Mouse (Mus musculus) hindbrain, embryonic 10.5 days (tissue): ENCODE data around the gene Pip5k1b. TPM values are rescaled to one million over a fixed set of nuclear protein-coding genes. Genes with fewer than 3 reads are reported as not detected.

Experiments used
- DNase-seq: peaks from one replicate; pipeline ENCODE4 v3.0.0-alpha.2; 2017; ENCODE audit warnings: low spot score
- H3K27ac ChIP-seq: fragments of 300-500 bp; sonication (generic); 2 replicates; pipeline ENCODE4 v1.5.1; 2016; ENCODE audit warnings: mild to moderate bottlenecking, moderate library complexity
- H3K27me3 ChIP-seq: fragments of 300-500 bp; sonication (generic); 2 replicates; pipeline ENCODE4 v1.6.1; 2016; ENCODE audit warnings: mild to moderate bottlenecking; ENCODE audit not compliant: poor library complexity, insufficient read depth, severe bottlenecking
- H3K36me3 ChIP-seq: fragments of 300-500 bp; sonication (generic); 2 replicates; pipeline ENCODE4 v1.6.1; 2016; ENCODE audit warnings: mild to moderate bottlenecking, moderate library complexity
- H3K4me1 ChIP-seq: fragments of 300-500 bp; sonication (generic); replicated peaks from 2 replicates; pipeline ENCODE4 v1.6.1; 2016; ENCODE audit warnings: mild to moderate bottlenecking
- H3K4me3 ChIP-seq: fragments of 300-500 bp; sonication (generic); 2 replicates; pipeline ENCODE4 v1.5.1; 2016; ENCODE audit warnings: mild to moderate bottlenecking, moderate library complexity
- H3K9me3 ChIP-seq: fragments of 300-500 bp; sonication (generic); 2 replicates; pipeline ENCODE4 v1.6.1; 2016; ENCODE audit warnings: mild to moderate bottlenecking, moderate library complexity
- WGBS: fragments of 180-500 bp; shearing (Covaris S2); methylation state at CpG from one replicate; pipeline ENCODE4 v1.1.7; 2016; 5-methylcytosine and 5-hydroxymethylcytosine counted together
- polyA plus RNA-seq: library from polyadenylated mRNA; unstranded; fragments of >200 nt; fragmentation: Nextera tagmentation; extraction: Ambion mirVana; gene quantifications from 2 replicates; pipeline ENCODE4 v1.2.1, GENCODE M21; 2016

Pip5k1b gene
- polyA plus RNA-seq, 1 experiment from 2014 or later = 0.82 TPM

DNA sequence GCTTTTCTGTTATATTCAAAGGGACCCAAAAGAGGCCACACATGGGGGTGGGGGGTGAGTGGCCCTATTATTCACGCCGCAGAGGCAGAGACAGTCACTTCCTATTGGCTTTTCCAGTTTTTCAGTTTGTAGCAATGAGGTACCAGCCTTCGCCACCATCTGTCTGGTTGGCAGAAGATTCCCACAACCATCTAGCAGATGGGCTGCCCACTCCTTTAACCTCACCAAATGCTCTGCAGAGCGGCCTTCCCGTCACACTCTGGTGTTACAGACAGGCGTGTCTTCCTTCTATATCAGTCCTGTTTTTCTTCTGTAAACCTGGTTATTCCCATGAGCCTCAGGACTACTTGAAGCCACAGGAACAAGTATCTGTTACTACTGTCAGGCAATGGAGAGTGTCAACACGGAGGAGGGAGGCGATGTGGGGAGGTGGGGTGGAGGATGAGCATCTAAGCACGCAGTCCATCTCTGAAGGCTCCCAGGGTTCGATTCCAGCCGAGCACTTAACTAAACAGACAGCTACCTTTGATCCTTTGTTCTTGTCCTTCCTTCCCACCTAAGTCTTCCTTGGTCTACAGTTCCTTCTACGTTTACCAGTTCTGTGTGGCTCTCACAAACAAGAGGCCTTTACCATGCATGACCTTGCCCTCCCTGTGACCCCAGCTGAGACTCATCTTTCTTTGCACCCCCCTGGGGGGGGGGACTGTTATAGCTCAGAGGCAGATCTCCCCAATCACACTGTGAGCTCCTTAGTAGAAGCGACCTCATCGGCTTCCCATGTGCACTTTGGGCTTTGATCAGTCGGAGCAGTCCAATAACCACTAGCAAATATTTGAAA, 32.0 kb downstream of the Pip5k1b start:
- Histone ChIP-seq H3K27ac (no peak overlapping the region), H3K4me1 (peaks cover 13% of the 10 kb centered on the region; the same call in 1 of the 2 replicates), H3K36me3 (no peaks in the 10 kb centered on the region), H3K27me3 (no peaks in the 10 kb centered on the region), H3K4me3 (no peak overlapping the region), H3K9me3 (no peaks in the 10 kb centered on the region)
- DNase-seq = no peak
- WGBS = 79% methylated on average over 15 of the region's 15 CpGs

DNA sequence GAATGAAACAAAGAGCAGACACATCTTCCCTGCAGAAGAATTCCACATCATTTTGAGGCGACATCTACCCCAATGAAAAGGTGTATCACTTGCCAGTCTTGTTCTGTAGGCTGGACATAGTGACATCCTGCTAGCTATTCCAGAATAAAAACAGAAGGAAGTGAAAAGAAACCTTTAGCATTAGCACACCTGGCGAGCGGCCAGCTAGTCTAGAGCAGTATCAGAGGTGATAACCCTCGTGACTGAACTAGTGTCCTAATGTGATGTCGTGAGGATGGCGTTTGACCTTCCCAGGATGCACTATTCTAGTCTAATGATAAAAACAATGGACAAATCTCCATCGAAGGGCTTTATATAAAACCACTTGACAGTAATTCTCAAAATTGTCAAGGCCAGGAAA, 33.7 kb downstream of the Pip5k1b start:
- H3K36me3 ChIP-seq = no peaks in the 10 kb centered on the region
- H3K27me3 ChIP-seq = no peaks in the 10 kb centered on the region
- H3K27ac ChIP-seq = no peak overlapping the region
- peaks cover 13% of the 10 kb centered on the region; the same call in 1 of the 2 replicates for H3K4me1 ChIP-seq
- no peak overlapping the region for H3K4me3 ChIP-seq
- no peak for DNase-seq
- 92% methylated on average over 7 of the region's 7 CpGs for WGBS
- H3K9me3 ChIP-seq = no peaks in the 10 kb centered on the region

DNA sequence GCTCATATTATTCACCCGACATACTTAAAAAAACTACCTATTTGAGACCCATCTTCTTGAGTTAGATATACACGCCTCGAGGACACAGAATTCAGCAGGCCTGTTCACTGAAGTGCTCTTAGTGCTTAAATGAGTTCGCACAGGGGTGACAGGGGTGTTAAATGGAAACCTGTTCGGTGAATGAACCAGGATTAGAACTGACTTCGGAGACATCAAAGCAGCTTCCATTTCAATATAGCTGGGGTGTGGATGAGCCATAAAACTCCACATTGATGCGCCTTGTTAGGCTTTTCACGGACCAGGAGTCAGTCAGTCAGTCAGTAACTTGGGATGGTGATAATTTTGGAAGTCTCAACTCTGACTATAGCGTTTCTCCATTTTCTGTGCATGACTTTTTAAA, 34.5 kb downstream of the Pip5k1b start:
- H3K27me3 ChIP-seq = no peaks in the 10 kb centered on the region
- no peak for DNase-seq
- WGBS = 91% methylated on average over 9 of the region's 9 CpGs

DNA sequence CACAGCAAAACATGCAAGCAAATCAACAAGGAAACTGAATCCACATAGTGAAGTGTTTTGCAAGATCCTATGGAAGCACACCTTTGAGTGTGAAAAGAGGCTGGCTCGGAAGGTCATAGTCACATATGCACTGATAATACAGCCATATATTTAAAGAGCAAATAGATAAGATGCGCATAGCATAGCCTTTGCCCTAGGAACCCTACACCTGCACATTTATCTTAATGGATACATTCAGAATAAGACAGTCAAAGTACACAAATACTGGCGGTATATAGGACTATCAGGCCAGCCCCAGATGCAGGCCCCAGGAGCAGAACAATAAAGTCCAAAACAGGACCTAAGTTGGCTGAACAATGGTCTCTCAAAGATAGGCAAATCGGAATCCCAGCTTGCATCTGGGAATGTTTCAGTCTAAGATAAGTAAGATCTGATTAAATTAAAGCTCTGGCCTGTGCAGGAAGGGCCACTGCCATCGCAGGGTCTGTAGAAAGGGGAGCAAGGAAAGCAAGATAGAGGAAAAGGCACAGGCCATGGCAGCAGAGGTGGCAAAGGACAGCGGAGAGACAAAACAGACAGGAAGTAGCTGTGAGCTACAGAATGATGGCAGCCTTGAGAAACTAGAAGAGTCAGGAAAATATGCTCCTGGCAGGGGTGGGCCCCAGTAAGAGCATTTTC, 35.8 kb downstream of the Pip5k1b start:
- no peak for DNase-seq
- WGBS = 88% methylated on average over 6 of the region's 6 CpGs
- Histone ChIP-seq H3K4me1 (peaks cover 13% of the 10 kb centered on the region; the same call in 1 of the 2 replicates), H3K4me3 (no peak overlapping the region), H3K9me3 (no peaks in the 10 kb centered on the region), H3K27ac (no peak overlapping the region), H3K36me3 (no peaks in the 10 kb centered on the region), H3K27me3 (no peaks in the 10 kb centered on the region)

More for the DNA sequence above, 34.5 kb downstream of the Pip5k1b start:
- no peaks in the 10 kb centered on the region for H3K36me3 ChIP-seq
- no peaks in the 10 kb centered on the region for H3K9me3 ChIP-seq
- peaks cover 13% of the 10 kb centered on the region; the same call in 1 of the 2 replicates for H3K4me1 ChIP-seq
- H3K27ac ChIP-seq = no peak overlapping the region
- H3K4me3 ChIP-seq = no peak overlapping the region

DNA sequence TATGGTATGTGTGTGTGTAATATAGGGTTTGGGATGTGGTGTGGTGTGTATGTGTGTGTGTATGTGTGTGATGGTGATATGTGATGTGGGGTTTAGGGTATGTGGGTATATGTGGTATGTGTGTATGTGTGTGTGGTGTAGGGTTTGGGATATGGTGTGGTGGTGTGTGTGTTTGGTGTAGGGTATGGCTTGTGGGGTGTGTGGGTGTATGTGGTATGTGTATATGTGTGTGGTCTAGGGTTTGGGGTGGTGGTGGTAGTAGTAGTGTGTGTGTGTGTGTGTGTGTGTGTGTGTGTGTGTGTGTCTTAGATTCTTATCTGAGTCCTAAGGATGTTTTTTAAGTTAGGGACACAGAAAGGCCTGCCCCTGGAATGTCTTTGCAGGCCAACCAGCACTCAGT, 37.3 kb downstream of the Pip5k1b start:
- no peaks in the 10 kb centered on the region for H3K36me3 ChIP-seq
- no peak overlapping the region for H3K27ac ChIP-seq
- H3K4me1 ChIP-seq = peaks cover 3% of the 10 kb centered on the region; the same call in 1 of the 2 replicates
- DNase-seq = no peak
- H3K9me3 ChIP-seq = no peaks in the 10 kb centered on the region
- H3K27me3 ChIP-seq = no peaks in the 10 kb centered on the region
- H3K4me3 ChIP-seq = no peak overlapping the region

DNA sequence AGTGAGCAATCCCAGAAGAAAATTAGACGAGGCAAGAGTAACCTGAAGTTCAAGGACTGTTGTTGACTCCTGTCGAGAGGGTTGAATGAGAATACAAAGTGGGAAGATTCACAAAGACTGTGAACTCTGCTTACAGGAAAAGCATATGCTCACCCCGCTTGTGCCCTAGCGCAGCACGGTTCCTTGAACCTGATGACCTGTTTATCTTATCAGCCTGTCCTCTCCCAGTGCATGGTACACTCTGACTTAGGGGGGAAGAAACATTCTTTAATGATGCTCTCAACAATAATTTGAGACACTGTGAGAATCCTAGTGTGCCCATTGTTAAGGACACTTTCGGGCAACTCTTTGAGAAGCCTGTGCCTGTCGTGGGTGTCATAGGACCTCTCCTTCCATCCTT, 38.6 kb downstream of the Pip5k1b start:
- Histone ChIP-seq H3K4me3 (no peak overlapping the region), H3K9me3 (no peaks in the 10 kb centered on the region), H3K27ac (no peak overlapping the region), H3K4me1 (peaks cover 3% of the 10 kb centered on the region; the same call in 1 of the 2 replicates), H3K36me3 (no peaks in the 10 kb centered on the region), H3K27me3 (no peaks in the 10 kb centered on the region)
- 84% methylated on average over 7 of the region's 7 CpGs for WGBS
- DNase-seq = no peak

DNA sequence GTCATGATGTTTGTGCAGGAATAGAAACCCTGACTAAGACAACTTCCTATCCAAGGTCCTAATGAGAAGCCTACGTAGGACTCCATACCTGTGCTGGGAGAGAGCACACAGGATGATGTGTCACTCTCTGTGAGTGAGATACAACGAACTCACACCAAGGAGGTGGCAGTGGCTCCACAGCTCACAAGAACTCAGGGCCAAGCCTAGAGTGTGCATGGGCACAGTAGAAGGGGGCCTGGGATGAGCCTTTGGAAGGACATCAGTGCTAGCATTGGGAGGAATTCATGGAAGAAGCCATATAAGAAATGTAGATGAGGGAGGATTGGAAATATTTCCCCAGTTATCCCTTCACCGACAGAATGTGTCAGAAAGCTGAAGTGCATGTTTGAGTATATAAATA, 39.7 kb downstream of the Pip5k1b start:
- Histone ChIP-seq H3K27me3 (no peaks in the 10 kb centered on the region), H3K36me3 (no peaks in the 10 kb centered on the region), H3K4me1 (peaks cover 3% of the 10 kb centered on the region; the same call in 1 of the 2 replicates), H3K27ac (no peak overlapping the region), H3K4me3 (no peak overlapping the region), H3K9me3 (no peaks in the 10 kb centered on the region)
- 89% methylated on average over 3 of the region's 3 CpGs for WGBS
- no peak for DNase-seq

DNA sequence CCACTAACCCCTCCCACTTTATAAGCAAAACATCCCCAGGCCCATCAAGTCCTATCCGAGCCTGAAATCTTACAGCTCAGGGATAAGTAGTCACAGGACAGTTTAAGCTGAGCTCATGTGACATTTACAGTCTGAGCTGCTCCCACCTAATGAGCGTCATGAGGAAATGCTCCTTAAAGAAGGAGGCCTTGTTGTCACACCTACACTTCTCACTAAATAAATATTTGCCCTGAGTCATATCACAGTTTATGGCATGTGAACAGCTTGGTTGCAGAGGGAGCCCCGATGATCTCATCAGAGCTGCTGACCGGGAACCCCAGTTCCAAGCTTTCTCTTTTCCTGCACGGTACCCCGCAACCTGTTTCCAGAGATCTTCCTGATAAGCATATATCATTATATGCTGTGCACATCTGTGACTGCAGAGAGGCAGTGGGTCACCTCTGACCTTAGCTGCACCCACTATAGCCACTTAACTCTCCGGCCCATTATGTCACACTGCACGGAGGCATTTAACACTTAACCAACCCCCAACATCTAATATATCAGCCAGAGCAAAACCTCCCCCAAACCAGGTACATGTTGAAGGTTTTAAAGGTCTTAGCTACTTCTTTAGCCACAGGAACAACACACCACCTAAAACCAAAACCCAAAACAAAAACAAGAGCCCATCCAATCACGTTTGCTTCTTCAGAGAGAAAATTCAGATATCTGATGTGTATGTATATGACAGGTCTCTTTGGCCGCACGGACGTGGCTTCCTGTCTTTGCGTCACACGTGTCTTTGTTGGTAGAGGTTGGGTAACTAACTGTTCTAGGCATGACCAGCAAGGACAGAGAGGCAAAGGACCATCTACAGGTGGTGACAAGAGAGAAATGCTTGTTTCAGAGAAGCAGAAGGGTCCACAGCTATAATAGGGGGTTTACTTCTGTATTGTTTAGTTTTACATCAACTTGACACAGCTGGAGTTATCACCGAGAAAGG, 40.7 kb downstream of the Pip5k1b start:
- Histone ChIP-seq H3K27ac (no peak overlapping the region), H3K4me3 (no peak overlapping the region), H3K27me3 (no peaks in the 10 kb centered on the region), H3K36me3 (no peaks in the 10 kb centered on the region), H3K4me1 (peaks cover under 1% of the 10 kb centered on the region; the same call in 1 of the 2 replicates), H3K9me3 (no peaks in the 10 kb centered on the region)
- WGBS = 88% methylated on average over 15 of the region's 15 CpGs
- DNase-seq = no peak

DNA sequence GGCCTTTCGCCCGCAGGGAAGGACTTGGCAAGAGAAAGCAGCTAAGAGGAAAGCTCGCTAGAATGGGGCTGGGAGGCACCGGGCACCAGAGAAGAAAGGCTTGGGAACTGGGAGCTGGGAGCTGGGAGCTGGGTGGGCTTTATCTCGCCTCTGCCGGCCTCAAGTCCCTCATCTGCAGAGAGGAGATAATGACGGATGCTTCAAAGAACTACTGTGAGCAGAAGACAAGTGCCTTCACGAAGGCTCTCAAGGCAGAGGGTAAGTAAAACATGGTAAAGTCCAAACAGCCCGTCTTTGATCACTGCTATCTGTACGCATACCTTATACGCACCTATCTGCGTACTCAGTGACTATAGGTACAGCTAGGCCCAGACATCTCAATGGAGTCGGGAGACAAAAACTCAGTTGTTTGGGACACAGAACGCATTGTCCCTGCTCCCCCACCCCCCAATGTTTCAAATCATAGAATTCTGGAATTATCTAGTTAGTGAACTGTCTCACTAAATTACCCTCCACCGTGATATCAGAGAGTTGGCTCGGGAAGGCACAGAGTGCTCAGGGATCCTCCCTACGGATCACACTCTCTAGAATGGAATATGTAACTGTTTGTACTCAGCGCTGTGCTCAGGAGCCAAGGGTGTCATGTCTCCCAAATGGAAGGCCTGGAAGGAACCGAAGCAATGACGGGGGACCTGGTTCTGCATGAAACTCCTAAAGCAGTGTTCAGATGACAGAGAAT, 42.4 kb downstream of the Pip5k1b start:
- WGBS = 90% methylated on average over 20 of the region's 20 CpGs
- Histone ChIP-seq H3K4me3 (no peak overlapping the region), H3K4me1 (peaks cover 7% of the 10 kb centered on the region), H3K27me3 (no peaks in the 10 kb centered on the region), H3K36me3 (no peaks in the 10 kb centered on the region), H3K27ac (peak overlapping the region; percentile 2; the same call in 1 of the 2 replicates), H3K9me3 (no peaks in the 10 kb centered on the region)
- no peak for DNase-seq

DNA sequence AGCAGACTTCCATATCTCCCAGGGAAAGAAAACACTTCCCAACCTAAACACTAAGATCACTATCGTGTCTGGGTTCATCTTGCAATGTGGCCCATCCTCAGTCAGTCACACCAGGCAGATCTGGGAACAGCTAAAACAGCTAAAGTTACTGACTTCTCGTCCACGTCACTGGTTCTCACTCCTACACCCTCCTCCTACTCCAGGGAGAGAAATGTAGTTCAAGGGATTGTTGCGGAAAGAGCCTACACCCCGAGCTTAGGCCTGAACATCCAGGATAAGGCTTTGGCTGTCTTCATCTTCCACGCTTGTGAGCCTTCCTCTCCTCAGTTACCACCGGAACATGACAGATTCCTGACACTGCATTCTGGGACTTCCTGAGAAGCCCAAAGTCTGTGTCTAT, 43.7 kb downstream of the Pip5k1b start:
- no peaks in the 10 kb centered on the region for H3K9me3 ChIP-seq
- H3K27me3 ChIP-seq = no peaks in the 10 kb centered on the region
- no peak overlapping the region for H3K27ac ChIP-seq
- no peak for DNase-seq
- no peaks in the 10 kb centered on the region for H3K36me3 ChIP-seq
- WGBS = 89% methylated on average over 7 of the region's 7 CpGs
- no peak overlapping the region for H3K4me3 ChIP-seq
- peaks cover 17% of the 10 kb centered on the region for H3K4me1 ChIP-seq

DNA sequence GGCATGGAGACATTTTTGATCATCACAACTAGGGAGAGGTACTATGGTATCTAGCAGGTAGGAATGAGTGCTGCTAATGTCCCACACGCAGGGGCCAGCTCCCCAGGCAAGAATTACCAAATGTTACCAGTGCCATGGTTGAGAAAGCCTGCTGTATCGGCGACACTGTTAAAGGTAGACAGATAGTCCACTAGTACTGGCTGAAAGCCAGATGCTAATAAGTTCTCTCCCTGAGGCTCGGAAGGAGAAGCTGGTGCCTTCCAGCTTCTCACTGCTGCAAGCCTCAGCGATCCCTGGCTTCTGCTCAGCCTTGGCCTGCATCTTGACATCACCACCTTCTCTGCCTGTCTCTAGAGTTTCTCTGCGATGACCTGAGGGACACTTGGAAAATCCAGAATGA, 46.3 kb downstream of the Pip5k1b start:
- Histone ChIP-seq H3K4me1 (peaks cover 17% of the 10 kb centered on the region), H3K9me3 (no peaks in the 10 kb centered on the region), H3K27me3 (no peaks in the 10 kb centered on the region), H3K27ac (no peak overlapping the region), H3K4me3 (no peak overlapping the region), H3K36me3 (no peaks in the 10 kb centered on the region)
- 89% methylated on average over 6 of the region's 6 CpGs for WGBS
- DNase-seq = no peak
